Mouse (Mus musculus): Measurements from ENCODE around the gene Ndufaf2. TPM values are rescaled to one million over a fixed set of nuclear protein-coding genes. Genes with fewer than 3 reads are reported as not detected.

Gene Ndufaf2
- total and polyA plus RNA-seq, 3 experiments: 12.4 to 28.8 (median 23.3) TPM

GRCm38 (mm10) chr13:108043431-108044221 lies 114.8 kb downstream of the Ndufaf2 start:
- peak; percentile 30 to 39 for DNase-seq
- Histone ChIP-seq H3K4me3 (peak overlapping the region; percentile 85), H3K36me3 (ENCODE audit: control insufficient read depth, insufficient read depth, low read length) (peaks cover 8% of the 10 kb centered on the region; the same call in 1 of the 2 replicates), H3K9ac (ENCODE audit: low read depth, low read length) (peak overlapping the region; percentile 96), H3K27ac (peak overlapping the region; percentile 96), H3K4me1 (ENCODE audit: control insufficient read depth, insufficient read depth, low read length) (peaks cover 8% of the 10 kb centered on the region), H3K79me2 (replicated peaks; ENCODE audit: control insufficient read depth, insufficient read depth, low read length) (no peaks in the 10 kb centered on the region), H3K27me3 (ENCODE audit: control insufficient read depth, insufficient read depth, low read length) (no peaks in the 10 kb centered on the region)
- WGBS: 3% methylated on average over 23 of the region's 23 CpGs
- TF ChIP-seq EP300 (IDR thresholded peaks at IDR 0.05; ENCODE audit: insufficient read depth, low read depth, low read length) (no peak), POLR2A (IDR thresholded peaks at IDR 0.05; ENCODE audit: insufficient read depth, low read depth, low read length) (no peak), CTCF (IDR thresholded peaks at IDR 0.05) (peak; percentile 27)
- intact Hi-C loops (cut with DNase I): loop anchor here (1.0 to 10.0 kb wide), 8 partner anchors 84 to 716 kb away; partner anchors contain the start of gene Depdc1b

- Histone ChIP-seq H3K9ac (ENCODE audit: low read depth, low read length) (no peak overlapping the region), H3K79me2 (replicated peaks; ENCODE audit: control insufficient read depth, insufficient read depth, low read length) (no peaks in the 10 kb centered on the region), H3K27me3 (ENCODE audit: control insufficient read depth, insufficient read depth, low read length) (no peaks in the 10 kb centered on the region), H3K4me1 (ENCODE audit: control insufficient read depth, insufficient read depth, low read length) (peaks cover 8% of the 10 kb centered on the region), H3K27ac (no peak overlapping the region), H3K36me3 (ENCODE audit: control insufficient read depth, insufficient read depth, low read length) (peaks cover 5% of the 10 kb centered on the region; the same call in 1 of the 2 replicates), H3K4me3 (no peak overlapping the region)
- DNase-seq: peak; percentile 61 to 75
- under 1% methylated on average over 7 of the region's 7 CpGs for WGBS
- TF ChIP-seq EP300 (IDR thresholded peaks at IDR 0.05; ENCODE audit: insufficient read depth, low read depth, low read length) (peak; percentile 60; the same call in 1 of the 2 replicates), CTCF (IDR thresholded peaks at IDR 0.05) (peak; percentile 68), POLR2A (IDR thresholded peaks at IDR 0.05; ENCODE audit: insufficient read depth, low read depth, low read length) (no peak)
- intact Hi-C loops (cut with DNase I): loop anchor here (2.0 to 10.0 kb wide), 6 partner anchors 86 to 714 kb away; partner anchors contain the start of gene Depdc1b
Measured at GRCm38 (mm10) chr13:108041358-108041757, 117.1 kb downstream of the Ndufaf2 start.

- no peaks in the 10 kb centered on the region for H3K27me3 ChIP-seq (ENCODE audit: control insufficient read depth, insufficient read depth, low read length)
- H3K27ac ChIP-seq: no peak overlapping the region
- no peak for TF ChIP-seq CTCF (IDR thresholded peaks at IDR 0.05)
- no peak for TF ChIP-seq POLR2A (IDR thresholded peaks at IDR 0.05; ENCODE audit: insufficient read depth, low read depth, low read length)
- no peak for TF ChIP-seq EP300 (IDR thresholded peaks at IDR 0.05; ENCODE audit: insufficient read depth, low read depth, low read length)
- H3K79me2 ChIP-seq (replicated peaks; ENCODE audit: control insufficient read depth, insufficient read depth, low read length): no peaks in the 10 kb centered on the region
- H3K9ac ChIP-seq (ENCODE audit: low read depth, low read length): no peak overlapping the region
- peaks cover 6% of the 10 kb centered on the region; the same call in 1 of the 2 replicates for H3K4me1 ChIP-seq (ENCODE audit: control insufficient read depth, insufficient read depth, low read length)
- intact Hi-C loops (cut with DNase I): loop anchor here (2.0 to 10.0 kb wide), 6 partner anchors 87 to 713 kb away; partner anchors contain the start of gene Depdc1b
- 0 out of 2 replicates have a peak, but pooled peaks cover 2% of the 10 kb centered on the region for H3K36me3 ChIP-seq (ENCODE audit: control insufficient read depth, insufficient read depth, low read length)
- H3K4me3 ChIP-seq: no peak overlapping the region
- DNase-seq: no peak
- WGBS: 75% methylated on average over 3 of the region's 3 CpGs
Measured at GRCm38 (mm10) chr13:108040451-108040850, 118.0 kb downstream of the Ndufaf2 start.

- TF ChIP-seq CTCF (IDR thresholded peaks at IDR 0.05): no peak
- no peak for TF ChIP-seq POLR2A (IDR thresholded peaks at IDR 0.05; ENCODE audit: insufficient read depth, low read depth, low read length)
- no peak for TF ChIP-seq EP300 (IDR thresholded peaks at IDR 0.05; ENCODE audit: insufficient read depth, low read depth, low read length)
- Histone ChIP-seq H3K27me3 (ENCODE audit: control insufficient read depth, insufficient read depth, low read length) (no peaks in the 10 kb centered on the region), H3K27ac (no peak overlapping the region), H3K79me2 (replicated peaks; ENCODE audit: control insufficient read depth, insufficient read depth, low read length) (no peaks in the 10 kb centered on the region), H3K36me3 (ENCODE audit: control insufficient read depth, insufficient read depth, low read length) (no peaks in the 10 kb centered on the region), H3K4me1 (ENCODE audit: control insufficient read depth, insufficient read depth, low read length) (peaks cover 4% of the 10 kb centered on the region; the same call in 1 of the 2 replicates), H3K4me3 (no peak overlapping the region), H3K9ac (ENCODE audit: low read depth, low read length) (no peak overlapping the region)
- DNase-seq: no peak
- WGBS: 56% methylated on average over 9 of the region's 9 CpGs
- intact Hi-C loops (cut with DNase I): loop anchor here (2.0 to 10.0 kb wide), 6 partner anchors 87 to 713 kb away; partner anchors contain the start of gene Depdc1b
Measured at GRCm38 (mm10) chr13:108039902-108040301, 118.5 kb downstream of the Ndufaf2 start.

GRCm38 (mm10) chr13:108039375-108039774 lies 119.0 kb downstream of the Ndufaf2 start:
- intact Hi-C loops (cut with DNase I): no loop called here

More at GRCm38 (mm10) chr13:108039375-108039774, 119.0 kb downstream of the Ndufaf2 start:
- no peak overlapping the region for H3K9ac ChIP-seq (ENCODE audit: low read depth, low read length)
- DNase-seq: no peak
- H3K36me3 ChIP-seq (ENCODE audit: control insufficient read depth, insufficient read depth, low read length): no peaks in the 10 kb centered on the region
- no peaks in the 10 kb centered on the region for H3K27me3 ChIP-seq (ENCODE audit: control insufficient read depth, insufficient read depth, low read length)
- no peak overlapping the region for H3K4me3 ChIP-seq
- no peaks in the 10 kb centered on the region for H3K79me2 ChIP-seq (replicated peaks; ENCODE audit: control insufficient read depth, insufficient read depth, low read length)
- TF ChIP-seq EP300 (IDR thresholded peaks at IDR 0.05; ENCODE audit: insufficient read depth, low read depth, low read length) (no peak), CTCF (IDR thresholded peaks at IDR 0.05) (no peak), POLR2A (IDR thresholded peaks at IDR 0.05; ENCODE audit: insufficient read depth, low read depth, low read length) (no peak)
- WGBS: 82% methylated on average over 6 of the region's 6 CpGs
- peaks cover 4% of the 10 kb centered on the region; the same call in 1 of the 2 replicates for H3K4me1 ChIP-seq (ENCODE audit: control insufficient read depth, insufficient read depth, low read length)
- no peak overlapping the region for H3K27ac ChIP-seq

All from heart, adult 2 months (tissue).